Mouse (Mus musculus) myocyte (in vitro differentiated cells): ENCODE results near the gene Pnmal2. TPM values are rescaled to one million over a fixed set of nuclear protein-coding genes. Genes with fewer than 3 reads are reported as not detected.

Experiments used
- H3K27me3 ChIP-seq: one replicate; pipeline ENCODE4 v1.6.1; 2011; ENCODE audit not compliant: control insufficient read depth, insufficient read depth, insufficient read length
- H3K36me3 ChIP-seq: one replicate; pipeline ENCODE4 v1.6.1; 2011; ENCODE audit not compliant: control insufficient read depth, insufficient read depth
- H3K4me2 ChIP-seq: one replicate; pipeline ENCODE4 v1.6.1; 2011; ENCODE audit warnings: low read depth, control low read depth
- H3K4me3 ChIP-seq: one replicate; pipeline ENCODE4 v1.5.1; 2011; ENCODE audit warnings: mild to moderate bottlenecking, control low read depth, moderate library complexity
- H3K79me2 ChIP-seq: one replicate; pipeline ENCODE4 v1.6.1; 2011; ENCODE audit not compliant: control insufficient read depth, insufficient read depth
- H3ac ChIP-seq: one replicate; pipeline ENCODE4 v1.6.1; 2011; ENCODE audit not compliant: control insufficient read depth, insufficient read length
- CEBPB ChIP-seq: IDR thresholded peaks from 2 replicates; pipeline ENCODE4 v1.6.1; 2011; ENCODE audit warnings: mild to moderate bottlenecking, moderate library complexity; ENCODE audit not compliant: poor library complexity, insufficient read depth, severe bottlenecking
- E2F4 ChIP-seq: IDR thresholded peaks from one replicate; pipeline ENCODE4 v1.6.1; 2011; ENCODE audit warnings: mild to moderate bottlenecking, control low read depth, moderate library complexity; ENCODE audit not compliant: insufficient read depth
- MAX ChIP-seq: IDR thresholded peaks from one replicate; pipeline ENCODE4 v1.6.1; 2011; ENCODE audit warnings: low read depth, mild to moderate bottlenecking, control low read depth
- MYOD1 ChIP-seq, 3 experiments: IDR thresholded peaks; one replicate each; pipeline ENCODE4 v1.6.1; 2011; ENCODE audit warnings: control low read depth in 2 of 3, low read depth in 2 of 3, mild to moderate bottlenecking in 2 of 3, moderate library complexity in 1 of 3; ENCODE audit not compliant: insufficient read length in 2 of 3, control insufficient read depth in 1 of 3
- MYOG ChIP-seq, 3 experiments: IDR thresholded peaks; one replicate each; pipeline ENCODE4 v1.6.1; 2011; ENCODE audit warnings: control low read depth in 2 of 3, low read depth in 2 of 3, mild to moderate bottlenecking in 2 of 3; ENCODE audit not compliant: insufficient read length in 2 of 3, control insufficient read depth in 1 of 3, insufficient read depth in 1 of 3
- POLR2A ChIP-seq: IDR thresholded peaks from one replicate; pipeline ENCODE4 v1.6.1; 2011; ENCODE audit warnings: low read depth, mild to moderate bottlenecking, control low read depth, moderate library complexity; ENCODE audit not compliant: insufficient read length
- POLR2AphosphoS2 ChIP-seq: IDR thresholded peaks from one replicate; pipeline ENCODE4 v1.6.1; 2011; ENCODE audit warnings: low read depth, control low read depth; ENCODE audit not compliant: insufficient read length
- REST ChIP-seq: IDR thresholded peaks from one replicate; pipeline ENCODE4 v1.6.1; 2011; ENCODE audit warnings: mild to moderate bottlenecking, control low read depth, moderate library complexity; ENCODE audit not compliant: insufficient read depth, insufficient read length
- SRF ChIP-seq: IDR thresholded peaks from one replicate; pipeline ENCODE4 v1.6.1; 2011; ENCODE audit warnings: low read depth; ENCODE audit not compliant: control insufficient read depth, insufficient read length
- TCF12 ChIP-seq: IDR thresholded peaks from one replicate; pipeline ENCODE4 v1.6.1; 2011; ENCODE audit warnings: mild to moderate bottlenecking, control low read depth; ENCODE audit not compliant: poor library complexity, insufficient read depth, severe bottlenecking
- TCF3 ChIP-seq: IDR thresholded peaks from one replicate; pipeline ENCODE4 v1.6.1; 2011; ENCODE audit warnings: low read depth, control low read depth; ENCODE audit not compliant: insufficient read length
- USF1 ChIP-seq: IDR thresholded peaks from one replicate; pipeline ENCODE4 v1.6.1; 2011; ENCODE audit warnings: low read depth, mild to moderate bottlenecking, control low read depth, moderate library complexity
- polyA plus RNA-seq: library from polyadenylated mRNA; unstranded; fragments of >200 nt; fragmentation: generic; extraction: Trizol; gene quantifications from one replicate; pipeline ENCODE4 v1.2.1, GENCODE M21; 2012; ENCODE audit warnings: missing spikeins

The Pnmal2 gene
- polyA plus RNA-seq, 1 experiment = 44.4 TPM

- H3ac ChIP-seq = no peak overlapping the region
- peak overlapping the region; percentile 74 for H3K4me2 ChIP-seq
- H3K4me3 ChIP-seq = peak overlapping the region; percentile 13
- no peak for TF ChIP-seq POLR2AphosphoS2
- TF ChIP-seq CEBPB = no peak
- TF ChIP-seq MYOG (IDR thresholded peaks at IDR 0.05; ENCODE audit: control insufficient read depth in 1 of 3, insufficient read depth in 1 of 3, insufficient read length in 2 of 3, low read depth in 2 of 3) = no peak
- TF ChIP-seq TCF3 = no peak
- H3K36me3 ChIP-seq = no peaks in the 10 kb centered on the region
- H3K27me3 ChIP-seq = no peaks in the 10 kb centered on the region
- H3K79me2 ChIP-seq = peaks cover 9% of the 10 kb centered on the region
These were observed 36.1 kb upstream of the Pnmal2 start for GRCm38 (mm10) chr7:16908367-16908766.

GRCm38 (mm10) chr7:16908859-16909258, 35.6 kb upstream of the Pnmal2 start:
- Histone ChIP-seq H3K79me2 (peaks cover 9% of the 10 kb centered on the region), H3K27me3 (no peaks in the 10 kb centered on the region)
- TF ChIP-seq REST (no peak), TCF12 (no peak), MYOD1 (IDR thresholded peaks at IDR 0.05; ENCODE audit: control insufficient read depth in 1 of 3, insufficient read length in 2 of 3, low read depth in 2 of 3) (peak in 2 of 3 experiments; percentile 32 to 78), MYOG (IDR thresholded peaks at IDR 0.05; ENCODE audit: control insufficient read depth in 1 of 3, insufficient read depth in 1 of 3, insufficient read length in 2 of 3, low read depth in 2 of 3) (peak in 2 of 3 experiments; percentile 55 to 58)

GRCm38 (mm10) chr7:16909909-16910308, 34.6 kb upstream of the Pnmal2 start:
- peak; percentile 50 for TF ChIP-seq POLR2A
- TF ChIP-seq MAX = no peak
- TF ChIP-seq POLR2AphosphoS2 = no peak
- peak in 1 of 3 experiments; percentile 5 for TF ChIP-seq MYOD1 (IDR thresholded peaks at IDR 0.05; ENCODE audit: control insufficient read depth in 1 of 3, insufficient read length in 2 of 3, low read depth in 2 of 3)
- Histone ChIP-seq H3K4me3 (peak overlapping the region; percentile 13), H3K27me3 (no peaks in the 10 kb centered on the region)

More at GRCm38 (mm10) chr7:16908859-16909258, 35.6 kb upstream of the Pnmal2 start:
- H3K4me2 ChIP-seq = peak overlapping the region; percentile 74
- H3K36me3 ChIP-seq = no peaks in the 10 kb centered on the region
- peak overlapping the region; percentile 13 for H3K4me3 ChIP-seq
- no peak overlapping the region for H3ac ChIP-seq

GRCm38 (mm10) chr7:16911904-16912303, 32.6 kb upstream of the Pnmal2 start:
- H3K36me3 ChIP-seq = peaks cover under 1% of the 10 kb centered on the region
- H3K27me3 ChIP-seq = no peaks in the 10 kb centered on the region
- H3K4me2 ChIP-seq = peak overlapping the region; percentile 44
- TF ChIP-seq TCF3 = no peak
- TF ChIP-seq CEBPB = no peak
- no peak for TF ChIP-seq E2F4
- no peak for TF ChIP-seq SRF
- no peak for TF ChIP-seq REST
- TF ChIP-seq POLR2AphosphoS2 = no peak
- TF ChIP-seq MAX = no peak
- TF ChIP-seq USF1 = no peak
- no peak for TF ChIP-seq MYOG (IDR thresholded peaks at IDR 0.05; ENCODE audit: control insufficient read depth in 1 of 3, insufficient read depth in 1 of 3, insufficient read length in 2 of 3, low read depth in 2 of 3)
- no peak for TF ChIP-seq TCF12
- TF ChIP-seq POLR2A = no peak
- TF ChIP-seq MYOD1 (IDR thresholded peaks at IDR 0.05; ENCODE audit: control insufficient read depth in 1 of 3, insufficient read length in 2 of 3, low read depth in 2 of 3) = no peak
- H3ac ChIP-seq = no peak overlapping the region
- H3K4me3 ChIP-seq = no peak overlapping the region
- H3K79me2 ChIP-seq = peaks cover 9% of the 10 kb centered on the region

More at GRCm38 (mm10) chr7:16909909-16910308, 34.6 kb upstream of the Pnmal2 start:
- Histone ChIP-seq H3K4me2 (peak overlapping the region; percentile 74), H3K36me3 (no peaks in the 10 kb centered on the region), H3K79me2 (peaks cover 9% of the 10 kb centered on the region), H3ac (no peak overlapping the region)

GRCm38 (mm10) chr7:16912360-16912759, 32.1 kb upstream of the Pnmal2 start:
- Histone ChIP-seq H3K79me2 (peaks cover 9% of the 10 kb centered on the region), H3K36me3 (peaks cover 3% of the 10 kb centered on the region), H3K4me2 (peak overlapping the region; percentile 44), H3K4me3 (no peak overlapping the region), H3ac (no peak overlapping the region), H3K27me3 (no peaks in the 10 kb centered on the region)
- TF ChIP-seq USF1 (no peak), MAX (no peak), CEBPB (peak; percentile 61; the same call in 1 of the 2 replicates), E2F4 (no peak), TCF3 (no peak), TCF12 (no peak)
